Mouse (Mus musculus) brain, embryonic 18.5 days (tissue): Measurements from ENCODE around the gene Gm13178.

Experiments
- DNase-seq: peaks from one replicate; pipeline ENCODE4 v3.0.0-alpha.2; 2012; ENCODE audit warnings: low read depth, low spot score

Gene Gm13178

DNA sequence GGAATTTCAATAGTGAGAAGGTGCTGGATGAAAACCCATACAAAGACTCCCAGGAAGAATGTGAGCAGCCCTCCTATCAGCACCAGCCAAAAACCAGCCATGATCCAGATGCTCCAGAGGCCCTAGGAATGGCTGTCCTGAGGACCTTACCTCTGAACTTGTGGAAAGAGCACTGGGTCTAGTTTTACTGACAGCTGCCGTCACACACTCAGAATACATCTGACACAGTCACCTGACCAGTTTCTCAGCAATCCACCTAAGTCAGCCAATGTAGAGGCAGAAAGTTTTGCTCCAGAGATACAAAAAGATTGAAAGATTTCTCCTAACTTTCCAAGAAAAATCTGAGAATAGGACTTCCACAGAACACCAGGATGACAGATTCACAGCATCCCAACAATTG lies at the start of gene Gm13178:
Gm13178 (minus strand) TSS at position 101 of the 400 bp plus-strand sequence.
- no peak for DNase-seq

DNA sequence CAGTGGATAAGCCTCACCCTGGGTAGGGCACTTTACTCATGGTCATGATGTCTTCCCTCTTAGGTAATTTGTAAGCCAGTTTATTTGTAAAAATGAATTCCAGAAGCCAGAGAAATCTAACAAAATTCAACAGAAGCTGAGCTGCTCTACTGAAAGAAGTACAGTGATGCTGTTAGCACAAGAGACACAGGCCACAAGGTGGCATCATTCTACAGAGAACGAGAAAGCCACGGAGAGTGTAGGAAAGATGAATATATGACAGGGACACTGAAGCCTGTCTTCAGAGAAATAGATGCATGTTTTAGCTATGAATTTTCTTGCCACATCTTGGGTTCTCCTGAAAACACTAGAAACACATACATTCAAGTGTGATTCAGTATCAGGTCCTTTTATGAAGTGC lies 44.5 kb upstream of the Gm13178 start:
- peak; percentile 1 for DNase-seq

DNA sequence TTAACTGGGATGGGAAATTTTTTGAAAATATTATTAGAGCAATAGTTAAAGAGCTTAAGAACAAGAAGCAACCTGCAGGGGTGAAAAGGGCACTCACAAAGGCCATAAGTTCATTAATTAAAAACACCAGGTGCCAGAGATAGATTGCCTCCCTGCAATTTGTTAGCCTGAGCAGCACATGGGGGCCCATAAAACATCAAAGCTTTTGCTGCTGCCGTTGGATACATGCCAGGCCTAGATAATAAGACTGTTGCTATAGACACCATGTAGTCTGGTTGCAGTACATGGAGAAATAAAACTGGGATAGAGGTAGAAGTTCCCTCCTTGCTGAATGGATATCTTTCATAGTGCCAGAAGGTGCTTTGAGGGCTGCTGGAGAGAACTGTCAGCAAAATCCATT lies 27.9 kb upstream of the Gm13178 start:
- DNase-seq, result no peak

DNA sequence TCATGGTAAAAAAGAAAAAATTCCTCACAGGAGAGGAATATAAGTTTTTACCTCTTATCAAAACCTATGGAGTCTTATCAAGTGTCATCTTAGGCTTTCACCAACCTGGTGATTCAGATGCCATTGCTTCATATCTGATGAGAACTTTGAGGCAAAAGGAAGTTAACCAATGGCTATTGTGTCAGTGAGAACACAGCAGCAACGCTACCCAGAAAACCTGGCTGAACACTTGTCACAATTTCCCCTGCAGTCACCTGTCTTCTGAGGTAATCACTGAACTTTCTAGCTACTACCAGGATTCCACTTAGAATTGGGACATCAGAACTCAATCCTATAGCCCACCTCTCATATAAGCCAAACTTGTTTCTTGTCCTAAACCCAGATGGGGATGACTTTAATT lies 1.5 kb downstream of the Gm13178 start:
- no peak for DNase-seq

DNA sequence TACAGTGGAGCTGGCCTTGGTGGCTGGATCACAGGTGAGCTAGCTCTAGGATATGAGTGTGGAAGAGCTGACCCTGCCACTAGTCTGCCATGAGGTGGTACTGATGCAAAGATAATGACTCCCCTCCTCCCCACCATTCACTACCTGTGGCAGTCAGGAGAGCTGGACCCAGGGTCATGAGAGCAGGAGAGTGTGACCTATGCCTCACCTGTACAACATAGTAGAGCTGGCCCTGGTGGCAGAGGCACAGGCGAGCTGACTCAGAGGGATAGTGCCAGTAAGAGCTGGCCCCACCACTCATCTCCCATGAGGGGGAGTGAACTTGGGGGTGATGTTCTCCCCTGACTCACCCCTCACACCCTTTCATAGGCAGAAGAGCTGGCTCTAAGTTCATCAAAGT lies 2.9 kb downstream of the Gm13178 start:
- DNase-seq, result no peak

DNA sequence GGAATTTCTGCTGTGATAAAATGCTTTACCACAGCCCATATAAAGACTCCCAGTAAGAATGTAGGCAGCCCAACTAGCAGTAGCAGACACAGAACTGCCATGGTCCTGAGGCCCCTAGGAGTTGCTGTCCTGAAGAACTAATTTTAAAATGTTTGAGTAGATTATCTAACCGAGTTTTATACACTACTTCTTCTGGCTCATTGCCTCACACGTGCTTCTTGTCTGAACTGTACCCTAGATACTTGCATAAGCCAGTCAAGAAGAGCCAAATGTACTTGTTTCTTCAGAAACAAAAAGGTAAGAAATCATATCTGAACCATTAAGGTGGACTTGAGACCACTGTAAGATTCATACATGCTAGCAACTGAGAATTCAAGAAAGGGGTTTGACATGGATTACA lies 34.9 kb downstream of the Gm13178 start, which contains the start of gene Gm436:
Gm436 (minus strand) TSS at position 101 of the 400 bp plus-strand sequence.
- DNase-seq, result no peak
